Mouse (Mus musculus): ENCODE measurements at regions not wholly inside any gene's neighbourhood (a gene's known extent, or its start where the extent isn't known, plus 50 kb on each side); places are given as distances from the start of the nearest gene placed in this dataset.
"Not testable (repeated sequence)": the region's sequence is repeated elsewhere in the genome, so short reads cannot be mapped to it uniquely, and the experiment has no call there.

DNA sequence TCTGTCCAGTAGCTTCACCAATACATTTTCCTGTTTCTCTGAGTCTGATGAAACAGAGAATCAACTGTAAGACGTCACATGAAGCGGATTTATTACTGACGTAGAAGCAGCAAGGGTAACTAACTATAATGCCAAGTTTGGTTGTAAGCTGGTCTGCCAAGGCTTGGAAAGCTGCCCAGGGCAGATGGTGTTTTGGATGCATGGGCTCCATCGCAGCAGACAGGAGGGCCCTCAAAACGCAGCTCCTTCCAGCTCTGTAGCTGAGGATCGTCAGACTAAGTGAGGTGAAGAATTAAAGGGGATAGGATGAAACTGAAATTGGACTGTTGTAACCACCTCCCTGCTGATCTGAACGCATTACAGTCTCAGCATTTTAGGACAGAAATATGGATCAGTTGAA lies 1079.2 kb upstream of the Manea start:
- no peak overlapping the region for H3K9ac ChIP-seq (ENCODE audit: low read depth, low read length)
- H3K9me3 ChIP-seq (ENCODE audit: control insufficient read depth, low read length) = no peaks in the 10 kb centered on the region
- H3K27ac ChIP-seq (ENCODE audit: low read depth, low read length) = no peak overlapping the region
- peak; percentile 90 for ATAC-seq
- 45% methylated on average over 7 of the region's 7 CpGs for WGBS
- no peaks in the 10 kb centered on the region for H3K36me3 ChIP-seq (ENCODE audit: control insufficient read depth, insufficient read depth, low read length)
- 0 out of 2 replicates have a peak overlapping the region, but pooled peaks have one; percentile 3 for H3K4me2 ChIP-seq (ENCODE audit: low read length)
- no peaks in the 10 kb centered on the region for H3K4me1 ChIP-seq (ENCODE audit: control insufficient read depth, insufficient read depth, low read depth, low read length)
- no peaks in the 10 kb centered on the region for H3K27me3 ChIP-seq (replicated peaks; ENCODE audit: control insufficient read depth, insufficient read depth, low read length)
- no peak overlapping the region for H3K4me3 ChIP-seq (ENCODE audit: low read length)

DNA sequence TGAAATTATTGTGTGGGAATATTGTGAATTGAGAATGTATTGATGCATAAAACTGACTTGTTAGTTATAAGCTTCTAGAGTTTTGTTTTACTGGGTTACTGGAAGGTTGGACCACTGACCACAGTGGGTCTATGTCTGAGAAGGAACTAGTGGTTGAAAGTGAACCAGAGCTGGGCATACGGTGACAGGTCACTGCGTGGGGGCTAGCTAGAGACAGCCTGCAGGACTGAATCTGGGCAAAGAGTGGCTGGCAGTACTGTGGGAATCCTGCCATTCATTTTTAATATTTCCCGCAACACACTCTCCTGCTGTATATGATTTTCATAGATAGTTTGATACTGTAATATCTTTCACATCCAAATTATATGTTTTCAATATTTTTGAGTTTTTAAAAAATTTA lies 1077.2 kb upstream of the Manea start:
- Histone ChIP-seq H3K4me2 (ENCODE audit: low read length) (no peak overlapping the region), H3K4me3 (ENCODE audit: low read length) (no peak overlapping the region), H3K27me3 (replicated peaks; ENCODE audit: control insufficient read depth, insufficient read depth, low read length) (no peaks in the 10 kb centered on the region), H3K36me3 (ENCODE audit: control insufficient read depth, insufficient read depth, low read length) (no peaks in the 10 kb centered on the region), H3K9me3 (ENCODE audit: control insufficient read depth, low read length) (no peaks in the 10 kb centered on the region), H3K27ac (ENCODE audit: low read depth, low read length) (no peak overlapping the region), H3K4me1 (ENCODE audit: control insufficient read depth, insufficient read depth, low read depth, low read length) (no peaks in the 10 kb centered on the region), H3K9ac (ENCODE audit: low read depth, low read length) (no peak overlapping the region)
- WGBS = 87% methylated on average over 3 of the region's 3 CpGs
- no peak for ATAC-seq

DNA sequence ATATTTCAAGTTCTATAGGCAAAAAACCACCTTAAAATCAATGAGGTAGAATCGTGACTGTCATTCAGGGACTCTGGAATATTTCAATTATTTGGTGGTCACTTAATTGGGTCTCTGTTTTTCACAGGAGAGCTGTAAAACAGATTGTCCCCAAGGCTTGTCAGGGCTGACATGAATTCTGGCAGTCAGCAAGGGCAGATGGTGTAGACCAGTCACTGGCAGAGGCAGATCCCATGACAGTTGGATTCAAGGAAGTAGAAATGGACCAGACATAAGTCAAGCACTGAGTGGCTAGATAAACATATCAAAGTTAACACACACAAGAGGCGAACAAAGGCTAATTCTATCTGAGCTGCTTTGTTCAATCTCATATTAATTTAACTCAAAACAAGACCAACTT lies 1071.8 kb upstream of the Manea start:
- Histone ChIP-seq H3K4me1 (ENCODE audit: control insufficient read depth, insufficient read depth, low read depth, low read length) (no peaks in the 10 kb centered on the region), H3K4me3 (ENCODE audit: low read length) (no peak overlapping the region), H3K36me3 (ENCODE audit: control insufficient read depth, insufficient read depth, low read length) (no peaks in the 10 kb centered on the region), H3K27ac (ENCODE audit: low read depth, low read length) (no peak overlapping the region), H3K9me3 (ENCODE audit: control insufficient read depth, low read length) (no peaks in the 10 kb centered on the region), H3K4me2 (ENCODE audit: low read length) (no peak overlapping the region), H3K9ac (ENCODE audit: low read depth, low read length) (no peak overlapping the region), H3K27me3 (replicated peaks; ENCODE audit: control insufficient read depth, insufficient read depth, low read length) (no peaks in the 10 kb centered on the region)
- 66% methylated on average over 2 of the region's 2 CpGs for WGBS
- ATAC-seq = peak; percentile 63; the same call in 1 of the 2 replicates

DNA sequence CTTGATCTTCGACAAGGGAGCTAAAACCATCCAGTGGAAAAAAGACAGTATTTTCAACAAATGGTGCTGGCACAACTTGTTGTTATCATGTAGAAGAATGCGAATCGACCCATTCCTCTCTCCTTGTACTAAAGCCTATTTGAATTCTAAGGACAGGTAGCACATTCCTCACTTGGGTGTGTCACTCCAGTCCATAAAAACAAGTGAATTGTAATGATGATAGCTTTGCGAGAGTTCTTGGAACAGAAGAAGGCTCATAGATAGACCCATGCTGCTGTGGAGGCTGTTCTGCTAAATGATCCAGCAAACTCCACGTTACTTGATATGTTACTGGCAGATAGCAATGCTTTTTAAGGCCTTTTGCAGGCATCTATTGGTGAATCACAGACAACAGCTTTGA lies 1038.2 kb upstream of the Manea start:
- not testable (repeated sequence) for H3K4me3 ChIP-seq (ENCODE audit: low read length); H3K4me2 ChIP-seq (ENCODE audit: low read length); H3K36me3 ChIP-seq (ENCODE audit: control insufficient read depth, insufficient read depth, low read length); H3K4me1 ChIP-seq (ENCODE audit: control insufficient read depth, insufficient read depth, low read depth, low read length); H3K27ac ChIP-seq (ENCODE audit: low read depth, low read length); ATAC-seq; H3K9ac ChIP-seq (ENCODE audit: low read depth, low read length); H3K27me3 ChIP-seq (replicated peaks; ENCODE audit: control insufficient read depth, insufficient read depth, low read length); H3K9me3 ChIP-seq (ENCODE audit: control insufficient read depth, low read length)
- 92% methylated on average over 4 of the region's 5 CpGs for WGBS

DNA sequence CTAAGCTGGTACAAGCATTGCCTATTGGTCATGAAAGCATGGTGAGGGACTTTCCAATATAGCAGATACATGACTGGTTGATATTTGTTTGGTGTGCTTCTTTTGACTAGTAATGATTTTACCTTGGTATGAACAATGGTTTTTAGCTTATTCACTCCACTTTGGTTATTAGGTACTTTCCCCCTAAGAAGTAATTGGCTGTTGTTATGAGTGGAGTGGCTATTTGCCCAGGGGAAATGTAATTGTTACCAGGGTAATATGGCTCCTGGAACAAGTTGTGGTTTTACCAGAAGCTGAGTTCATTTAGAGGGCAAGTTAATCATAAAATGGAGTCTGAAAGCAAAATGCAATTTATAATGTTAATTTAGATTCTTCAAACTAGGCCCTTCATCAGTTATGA lies 1000.2 kb upstream of the Manea start:
- no peaks in the 10 kb centered on the region for H3K4me1 ChIP-seq (ENCODE audit: control insufficient read depth, insufficient read depth, low read depth, low read length)
- H3K36me3 ChIP-seq (ENCODE audit: control insufficient read depth, insufficient read depth, low read length) = no peaks in the 10 kb centered on the region
- no peak overlapping the region for H3K27ac ChIP-seq (ENCODE audit: low read depth, low read length)
- H3K4me3 ChIP-seq (ENCODE audit: low read length) = no peak overlapping the region
- H3K4me2 ChIP-seq (ENCODE audit: low read length) = no peak overlapping the region
- 0 out of 2 replicates have a peak, but pooled peaks cover 2% of the 10 kb centered on the region for H3K9me3 ChIP-seq (ENCODE audit: control insufficient read depth, low read length)
- no peak overlapping the region for H3K9ac ChIP-seq (ENCODE audit: low read depth, low read length)
- ATAC-seq = no peak
- no peaks in the 10 kb centered on the region for H3K27me3 ChIP-seq (replicated peaks; ENCODE audit: control insufficient read depth, insufficient read depth, low read length)

DNA sequence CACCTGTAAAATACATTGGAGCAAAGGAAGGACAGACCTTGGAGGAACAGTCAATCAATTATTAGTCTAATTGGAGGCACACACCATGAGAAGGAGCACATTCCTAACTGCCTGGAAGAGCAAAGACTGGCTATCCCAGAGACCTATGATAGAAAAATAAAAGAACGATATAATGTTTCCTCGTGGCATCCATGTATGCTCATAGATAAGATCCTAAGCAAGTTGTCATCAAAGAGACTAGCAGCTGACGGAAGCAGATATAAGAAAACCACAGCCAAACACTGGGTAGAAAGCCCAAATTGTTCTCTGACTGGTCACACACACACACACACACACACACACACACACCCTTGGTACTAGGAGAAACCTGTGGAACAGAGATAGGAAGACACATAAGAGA lies 986.6 kb upstream of the Manea start:
- Histone ChIP-seq H3K4me1 (ENCODE audit: control insufficient read depth, insufficient read depth, low read depth, low read length) (no peaks in the 10 kb centered on the region), H3K27me3 (replicated peaks; ENCODE audit: control insufficient read depth, insufficient read depth, low read length) (no peaks in the 10 kb centered on the region), H3K36me3 (ENCODE audit: control insufficient read depth, insufficient read depth, low read length) (no peaks in the 10 kb centered on the region), H3K4me2 (ENCODE audit: low read length) (no peak overlapping the region), H3K9me3 (ENCODE audit: control insufficient read depth, low read length) (no peaks in the 10 kb centered on the region), H3K4me3 (ENCODE audit: low read length) (no peak overlapping the region), H3K27ac (ENCODE audit: low read depth, low read length) (no peak overlapping the region), H3K9ac (ENCODE audit: low read depth, low read length) (no peak overlapping the region)
- WGBS = 93% methylated on average over 3 of the region's 3 CpGs
- no peak for ATAC-seq
